Mouse (Mus musculus) gastrocnemius, postnatal 10 days (tissue): ENCODE data around the gene Gm21028. TPM values are rescaled to one million over a fixed set of nuclear protein-coding genes. Genes with fewer than 3 reads are reported as not detected.
"Not testable (repeated sequence)": the region's sequence is repeated elsewhere in the genome, so short reads cannot be mapped to it uniquely, and the experiment has no call there.

Source experiments
- DNase-seq: peaks from one replicate; pipeline ENCODE4 v3.0.0; 2021; ENCODE audit warnings: mixed read lengths
- long read RNA-seq, 2 experiments: library from polyadenylated mRNA; stranded (forward); transcript quantifications; one replicate each; pipeline ENCODE4 v2.0.0; 2021
- microRNA-seq, 2 experiments: library from miRNA; unstranded; fragments of <30 nt; microRNA quantifications; one replicate each; pipeline ENCODE4 v1.2.0; 2021
- total RNA-seq, 2 experiments: library from RNA; stranded (reverse); gene quantifications; 2 replicates each; pipeline ENCODE4 v1.2.3; 2021

Gene Gm21028
- total RNA-seq, result not detected
- long read RNA-seq, experiment 1, result 0 reads
- long read RNA-seq, experiment 2, result 0 reads

DNA sequence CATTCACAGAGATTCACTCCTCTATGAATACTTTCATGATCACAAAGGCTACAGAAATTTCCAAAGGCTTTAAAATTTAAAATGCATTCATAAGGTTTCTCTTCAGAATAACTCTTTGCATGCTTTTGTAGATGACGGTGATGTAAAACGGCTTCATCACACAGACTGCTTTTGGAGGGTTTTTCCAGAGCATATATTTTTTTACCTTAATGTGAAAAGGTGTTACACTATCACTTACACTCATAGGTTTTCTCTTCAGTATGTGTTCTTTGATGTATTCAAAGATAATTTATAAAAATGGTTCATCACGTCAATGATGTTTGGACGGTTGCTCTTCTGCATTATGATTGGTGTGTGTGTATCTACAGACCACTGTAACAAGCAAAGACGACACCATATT lies at the start of gene Gm21028:
Gm21028 (minus strand) TSS at position 101 of the 400 bp plus-strand sequence.
- DNase-seq, result no peak

DNA sequence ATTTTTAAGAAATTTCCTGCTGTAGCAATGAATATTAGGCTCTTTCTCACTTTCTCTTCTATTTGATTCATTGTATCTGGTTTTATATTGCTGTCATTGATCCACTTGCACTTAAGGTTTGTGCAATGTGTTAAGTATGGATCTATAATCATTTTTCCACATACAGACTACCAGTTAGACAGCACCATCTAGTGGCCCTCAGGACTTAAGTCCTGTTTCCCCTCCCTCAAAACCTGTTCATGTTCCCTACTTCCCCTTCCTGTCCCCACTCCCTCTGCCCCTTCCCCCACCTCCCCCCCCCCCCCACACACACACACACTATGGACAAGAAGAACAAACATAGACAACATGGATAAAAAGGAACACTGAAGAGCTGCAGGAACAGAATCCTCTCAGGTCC lies 17.3 kb upstream of the Gm21028 start:
- not testable (repeated sequence) for DNase-seq

- DNase-seq, result not testable (repeated sequence)
These were observed 14.0 kb upstream of the Gm21028 start, which contains the start of gene Zfp977 for GRCm38 (mm10) chr7:42592413-42592812. Zfp977 (minus strand) TSS chr7:42592547.

GRCm38 (mm10) chr7:42591311-42591710 lies 12.9 kb upstream of the Gm21028 start:
- not testable (repeated sequence) for DNase-seq

DNA sequence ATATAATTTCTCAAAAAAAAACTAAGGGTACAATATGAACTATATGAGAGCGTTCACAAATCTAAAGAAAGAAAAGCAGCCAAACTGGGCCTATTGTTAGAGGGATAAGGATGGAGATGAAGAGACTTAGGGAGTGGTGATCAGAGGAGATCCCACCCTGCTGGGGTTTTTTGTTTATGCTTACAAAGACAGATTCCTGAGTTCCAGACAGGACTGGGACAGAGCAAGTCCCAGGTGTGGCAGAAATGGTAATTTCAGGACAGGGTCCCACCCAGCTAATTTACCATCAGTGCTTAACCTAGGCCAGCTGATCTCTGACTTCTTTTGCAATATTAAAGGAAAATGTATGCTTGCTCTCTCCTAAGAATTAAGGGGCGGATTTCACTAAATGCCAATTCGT lies 26.6 kb downstream of the Gm21028 start:
- no peak for DNase-seq

Small RNAs within 50 kb of the gene (microRNA-seq; reads per million reads assigned to microRNA genes)
- gene Gm24938, result 0 reads per million in 2 experiments

Other genes with a start within 250 kb of the Gm21028 start
- gene 4933421I07Rik, start 130.5 kb downstream of the Gm21028 start, total RNA-seq, result not detected
- 1 to 10 TPM; 6.6 to 9.9 TPM for gene Zfp141, start 72.8 kb downstream of the Gm21028 start, total RNA-seq
- under 1 TPM in 1 of 2 experiments, not detected in 1; 0.61 TPM for gene Zfp977, start 14.0 kb upstream of the Gm21028 start, total RNA-seq
- 1 to 10 TPM; 1.1 to 1.2 TPM for gene Zfp976, start 64.0 kb upstream of the Gm21028 start, total RNA-seq
- gene Zfp975, start 114.2 kb upstream of the Gm21028 start, total RNA-seq, result 1 to 10 TPM; 3.2 to 4.3 TPM
- gene Gm17067, start 148.4 kb upstream of the Gm21028 start, total RNA-seq, result not detected
- not detected for gene Vmn2r62, start 214.9 kb upstream of the Gm21028 start, total RNA-seq